Mouse (Mus musculus) right cerebral cortex, postnatal 4 days (tissue): ENCODE measurements around the gene C8g.

ENCODE experiments used
- DNase-seq: peaks from one replicate; pipeline ENCODE4 v3.0.0-alpha.2; 2022

C8g gene

GRCm38 (mm10) chr2:25465816-25466635 lies 35.5 kb downstream of the C8g start:
- DNase-seq, result no peak

GRCm38 (mm10) chr2:25465256-25465655 lies 36.3 kb downstream of the C8g start:
- no peak for DNase-seq

GRCm38 (mm10) chr2:25463630-25464029 lies 37.9 kb downstream of the C8g start:
- no peak for DNase-seq

- DNase-seq, result no peak
These were observed 40.1 kb downstream of the C8g start for GRCm38 (mm10) chr2:25461407-25461806.

GRCm38 (mm10) chr2:25460551-25461309 lies 40.8 kb downstream of the C8g start, which contains the start of gene Paxx:
TSS of gene Paxx (minus strand) at chr2:25461094.
- DNase-seq, result peak; percentile 85

- DNase-seq, result peak; percentile 43
These were observed 41.4 kb downstream of the C8g start for GRCm38 (mm10) chr2:25460135-25460534.

- peak; percentile 42 for DNase-seq
These were observed 42.6 kb downstream of the C8g start for GRCm38 (mm10) chr2:25458911-25459310.

GRCm38 (mm10) chr2:25457022-25457896 lies 44.3 kb downstream of the C8g start:
- no peak for DNase-seq

- no peak for DNase-seq
These were observed 45.1 kb downstream of the C8g start, which contains the start of gene Clic3 for GRCm38 (mm10) chr2:25456205-25456953. TSS of gene Clic3 (plus strand) at chr2:25456838.

- DNase-seq, result no peak
These were observed 48.6 kb downstream of the C8g start for GRCm38 (mm10) chr2:25452951-25453350.

- no peak for DNase-seq
These were observed 50.5 kb downstream of the C8g start for GRCm38 (mm10) chr2:25450853-25451647.
